Mouse (Mus musculus): Measurements from ENCODE around the gene Kank1.

DNA sequence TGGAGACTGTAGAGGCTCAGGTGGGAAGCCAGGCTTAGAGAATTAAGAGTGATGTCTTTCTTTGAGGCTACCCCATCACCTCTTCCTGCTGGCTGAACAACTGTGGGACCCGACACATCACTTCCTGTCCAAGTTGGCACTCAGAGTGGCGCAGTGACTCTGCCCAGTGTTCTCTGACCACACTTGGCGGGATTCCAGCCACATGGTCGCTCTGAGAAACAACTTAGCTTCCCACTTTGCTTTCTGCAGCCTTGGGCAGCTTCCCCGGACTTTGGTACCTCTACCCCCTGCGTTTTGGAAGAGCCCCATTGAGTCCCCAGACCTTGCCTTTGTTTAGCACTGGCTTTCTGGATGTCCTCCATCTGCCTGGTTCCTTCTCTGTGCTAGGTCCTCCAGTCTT lies 31.8 kb downstream of the Kank1 start:
- TF ChIP-seq POLR2A (IDR thresholded peaks at IDR 0.05; ENCODE audit: borderline replicate concordance, low read depth, low read length) (no peak), CTCF (IDR thresholded peaks at IDR 0.05; ENCODE audit: low read depth, low read length) (no peak)

Data from bone marrow macrophage, adult 2 months (primary cell).